Mouse (Mus musculus): ENCODE results near the gene Med13.
A peak's percentile ranks its signal among the peaks of the same experiment; 100 is the strongest.

The Med13 gene

DNA sequence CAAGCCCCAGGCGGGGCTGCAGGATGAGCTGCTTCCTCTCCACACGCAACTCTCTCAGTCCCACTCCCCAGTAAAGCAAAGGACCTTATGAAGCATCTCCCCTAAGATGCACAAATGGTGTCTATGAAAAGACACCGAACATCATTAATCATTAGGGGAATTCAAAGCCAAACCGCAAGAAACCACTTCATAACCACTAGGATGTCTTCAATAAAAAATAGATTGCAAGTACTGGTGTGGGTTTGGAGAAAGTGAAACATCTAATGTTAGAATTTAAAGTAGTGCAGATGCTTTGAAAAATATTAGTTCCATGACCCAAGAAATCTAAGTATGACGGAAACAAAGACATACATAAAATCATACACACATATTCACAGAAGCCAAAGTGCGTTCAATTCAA is 65.7 kb downstream of the Med13 start:
- no peak for DNase-seq

DNA sequence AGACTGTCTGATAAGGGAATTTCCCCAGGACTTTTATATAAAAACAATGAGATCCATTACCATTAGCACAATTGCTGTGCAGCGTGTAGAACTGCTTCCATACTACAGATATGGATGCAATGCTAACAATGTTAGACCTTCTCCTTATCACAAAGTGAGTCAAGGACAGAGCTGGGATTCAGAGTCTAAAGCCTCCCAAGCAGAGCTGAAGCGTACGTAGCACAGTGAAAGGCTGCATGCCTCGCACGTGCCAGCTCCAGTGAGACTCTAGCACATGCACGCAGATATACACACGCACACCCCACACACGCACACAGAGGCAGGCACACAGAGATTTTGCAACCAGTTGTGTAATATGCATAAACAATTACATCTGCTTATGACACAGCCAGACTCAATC is 71.7 kb downstream of the Med13 start:
- DNase-seq = no peak

DNA sequence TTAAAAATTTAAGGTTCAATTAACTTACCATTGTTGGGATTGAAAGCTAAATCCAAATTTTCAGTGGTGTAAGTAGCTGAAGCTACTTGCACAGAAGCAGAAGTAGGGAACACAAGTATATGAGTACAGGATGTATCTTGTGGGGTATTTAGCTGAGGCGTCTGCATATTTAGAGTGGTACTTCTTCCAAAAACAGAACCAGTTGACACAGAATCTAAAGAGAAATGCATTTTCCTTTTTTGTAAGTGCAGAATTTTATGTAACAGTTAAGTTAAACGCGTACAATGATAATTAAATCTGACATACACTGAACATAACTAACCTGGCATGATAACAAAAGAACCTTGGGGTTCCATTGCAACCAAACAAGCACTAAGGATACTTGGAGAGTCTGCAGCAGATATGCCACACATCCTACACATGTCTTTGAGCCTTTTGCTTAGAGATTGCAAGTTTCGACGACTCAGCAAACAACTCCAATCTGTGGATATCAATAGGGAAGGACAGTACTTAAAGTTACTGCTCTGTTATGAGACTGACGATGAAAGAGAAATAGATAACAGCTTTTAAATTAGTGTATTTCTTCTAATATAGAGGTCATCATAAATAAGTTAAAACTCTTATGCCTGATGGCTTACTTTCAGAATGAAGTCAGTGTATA is 78.8 kb downstream of the Med13 start:
- DNase-seq = no peak

DNA sequence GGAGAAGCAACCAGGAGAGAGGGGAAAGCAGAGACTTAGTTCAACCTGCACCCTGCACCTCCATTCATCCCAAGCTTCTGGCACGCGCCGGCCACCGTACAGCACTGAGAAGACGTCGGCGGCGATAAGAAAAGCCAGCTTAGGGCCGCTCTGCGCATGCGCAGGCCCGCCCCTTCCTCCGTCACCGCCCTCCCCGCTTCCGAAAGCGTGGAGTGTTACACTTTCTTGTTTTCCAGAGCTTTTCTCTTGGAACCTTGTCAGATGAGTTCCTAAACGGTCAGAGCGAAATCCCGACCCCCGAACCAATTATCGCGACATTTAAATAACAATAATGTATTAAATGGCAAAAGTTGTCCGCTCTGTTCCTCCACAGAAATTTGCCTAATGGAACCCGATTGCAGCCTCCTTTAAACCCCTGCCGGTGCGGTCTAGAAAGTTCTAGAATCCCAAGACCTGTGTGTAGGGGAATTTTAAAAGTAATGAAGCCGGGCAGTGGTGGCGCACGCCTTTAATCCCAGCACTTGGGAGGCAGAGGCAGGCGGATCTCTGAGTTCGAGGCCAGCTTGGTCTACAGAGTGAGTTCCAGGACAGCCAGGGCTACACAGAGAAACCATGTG is 99.8 kb downstream of the Med13 start, which contains the start of gene Ints2:
TSS of gene Ints2 (minus strand) at position 116 of the 617 bp plus-strand sequence.
- DNase-seq = peak; percentile 96 to 97

DNA sequence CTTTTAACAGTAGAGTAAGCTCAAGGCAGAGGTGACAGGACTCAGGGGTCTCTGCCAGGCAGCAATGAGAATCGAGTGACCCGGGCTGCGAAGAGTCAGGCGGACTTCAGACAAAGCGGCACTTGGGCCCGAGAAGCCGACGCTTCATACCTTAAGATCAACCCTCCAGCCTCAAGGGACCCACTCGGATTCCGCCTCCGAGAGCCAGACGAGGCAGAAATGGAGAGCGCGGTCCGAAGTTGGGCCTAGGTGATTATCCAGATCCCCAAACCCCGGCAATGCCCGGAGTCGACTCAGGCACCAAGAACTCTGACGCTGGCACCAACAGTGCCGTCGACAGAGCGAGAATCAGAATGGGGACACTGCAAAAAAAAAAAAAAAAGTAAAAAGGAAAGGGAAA is 100.3 kb downstream of the Med13 start:
- DNase-seq = no peak

DNA sequence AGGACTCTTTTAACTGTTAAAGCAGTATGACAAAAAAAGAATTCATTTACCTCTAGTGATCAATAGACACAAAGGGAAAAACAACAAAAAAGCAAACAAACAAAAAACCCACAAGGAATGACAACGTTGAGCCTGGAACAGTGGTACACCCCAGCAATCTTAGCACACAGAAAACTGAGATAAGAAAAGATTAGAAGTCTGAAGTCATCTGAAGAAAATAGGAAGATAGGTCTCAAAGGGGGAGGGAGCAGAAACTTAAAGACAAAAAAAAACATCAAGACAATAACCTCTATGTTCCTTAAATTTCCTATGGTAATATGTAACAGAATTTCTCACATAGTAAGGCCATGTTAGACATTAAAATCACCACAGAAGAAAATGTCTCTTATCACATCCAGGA is 104.1 kb downstream of the Med13 start:
- DNase-seq = no peak

DNA sequence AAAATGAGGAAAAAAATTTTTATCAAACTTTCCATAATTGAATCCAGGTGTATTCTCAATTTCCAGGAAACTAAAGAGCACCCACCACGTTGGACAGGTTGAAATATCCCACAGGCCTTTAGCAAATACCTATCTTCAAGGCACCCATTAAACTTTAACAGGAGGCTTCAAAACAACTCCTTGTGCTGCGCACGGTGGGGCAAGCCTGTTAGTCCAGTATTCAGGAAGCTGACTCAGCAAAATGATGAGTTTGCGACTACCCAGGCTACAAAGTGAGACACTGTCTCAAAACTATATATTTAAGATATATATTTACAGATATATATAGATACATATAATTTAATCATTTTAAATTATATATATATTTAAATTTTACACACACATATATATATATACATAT is 125.0 kb downstream of the Med13 start:
- peak; percentile 49 to 74 for DNase-seq

DNA sequence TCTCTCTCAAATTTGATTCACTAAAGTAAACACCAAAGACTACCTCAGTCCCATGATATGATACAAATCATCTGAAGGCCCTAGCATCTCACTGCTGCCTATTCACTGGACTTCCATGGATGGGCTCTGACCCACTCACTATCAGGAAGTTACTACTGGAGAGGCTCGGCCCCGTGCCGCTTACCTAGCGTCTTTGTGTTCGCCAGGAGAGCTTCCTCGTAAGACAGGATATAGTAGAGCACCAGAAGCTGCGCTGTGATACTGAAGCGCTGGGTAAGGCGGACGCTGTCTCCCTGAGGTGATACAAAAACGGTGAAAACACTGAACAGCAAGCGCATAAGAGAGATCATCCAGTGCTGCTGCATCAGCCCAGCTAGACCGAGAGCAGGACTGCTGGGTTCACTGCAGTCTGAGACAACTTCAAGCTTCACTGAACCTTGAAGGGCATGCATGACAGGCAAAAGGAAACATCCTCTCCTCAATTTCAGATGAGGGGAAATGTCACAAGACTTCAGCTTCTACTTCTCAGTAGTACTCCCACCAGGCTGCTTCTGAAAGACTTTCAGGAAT is 125.5 kb downstream of the Med13 start:
- peak; percentile 46 to 74 for DNase-seq

DNA sequence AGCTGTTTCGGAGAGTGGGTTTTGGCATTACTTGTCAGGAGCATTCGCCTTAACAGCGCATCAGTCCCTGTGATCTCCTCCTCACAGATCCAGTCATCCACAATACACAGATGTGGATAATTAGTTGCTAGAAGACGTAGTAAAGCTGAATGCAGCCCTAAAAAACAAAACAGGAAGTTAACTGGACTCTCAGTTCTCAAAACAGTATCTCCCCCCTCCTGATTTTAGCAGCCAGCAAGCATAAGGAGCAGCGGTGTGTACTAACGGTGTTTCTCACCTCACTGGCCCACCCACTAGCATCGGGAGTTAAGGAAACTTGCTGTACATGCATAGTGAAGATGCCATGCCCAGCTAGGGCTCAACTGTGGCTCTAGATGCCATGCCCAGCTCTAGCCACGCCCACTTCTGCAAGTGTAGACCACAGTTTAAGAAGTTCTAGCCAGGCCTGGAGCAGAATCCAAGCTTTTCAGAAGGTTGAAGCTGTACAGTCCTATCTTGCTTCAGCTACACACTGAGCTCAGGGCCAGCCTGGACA is 130.7 kb downstream of the Med13 start:
- DNase-seq = no peak

DNA sequence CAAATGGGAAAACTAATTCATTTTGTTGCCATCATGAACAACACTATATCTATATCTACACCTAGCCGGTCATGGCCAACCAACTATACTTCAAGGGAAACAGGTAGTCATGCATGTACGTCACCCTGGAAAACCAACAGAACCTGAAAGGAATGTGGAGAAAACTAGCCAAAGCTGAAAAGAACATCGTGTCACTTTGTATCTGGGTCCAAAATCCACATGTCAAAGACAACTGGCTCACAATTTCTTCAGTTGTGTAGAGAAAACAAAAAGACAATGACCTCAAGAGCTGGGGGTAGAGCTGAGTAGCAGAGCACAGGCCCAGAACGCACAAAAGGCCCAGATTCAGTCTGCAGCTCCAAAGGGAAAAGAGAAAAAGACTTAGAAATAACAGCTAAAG is 131.6 kb downstream of the Med13 start:
- no peak for DNase-seq

Measured in kidney, postnatal 25 days (tissue).